Mouse (Mus musculus) cerebellum, adult 11 months (tissue): ENCODE measurements around the gene Rpl11.
"Not testable (repeated sequence)": the region's sequence is repeated elsewhere in the genome, so short reads cannot be mapped to it uniquely, and the experiment has no call there.

Experiments used
- DNase-seq: peaks from one replicate; pipeline ENCODE4 v3.0.0; 2022

Rpl11 gene

DNA sequence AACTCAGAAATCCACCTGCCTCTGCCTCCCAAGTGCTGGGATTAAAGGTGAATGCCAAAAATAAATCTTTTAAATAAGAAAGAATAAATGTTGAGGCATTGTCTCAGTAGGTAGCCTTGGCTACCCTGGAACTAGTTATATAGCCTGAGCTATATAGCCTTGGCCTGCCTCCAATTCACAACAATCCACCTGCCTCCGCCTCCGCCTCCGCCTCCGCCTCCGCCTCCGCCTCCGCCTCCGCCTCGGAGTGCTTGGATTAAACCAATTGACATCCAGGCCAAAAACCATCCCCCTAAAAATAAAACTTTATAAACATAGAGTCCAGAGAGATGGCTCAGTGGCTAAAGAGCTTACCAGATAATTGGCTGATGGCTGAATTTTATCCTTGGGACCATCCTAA, 30.3 kb downstream of the Rpl11 start:
- peak; percentile 8 for DNase-seq

DNA sequence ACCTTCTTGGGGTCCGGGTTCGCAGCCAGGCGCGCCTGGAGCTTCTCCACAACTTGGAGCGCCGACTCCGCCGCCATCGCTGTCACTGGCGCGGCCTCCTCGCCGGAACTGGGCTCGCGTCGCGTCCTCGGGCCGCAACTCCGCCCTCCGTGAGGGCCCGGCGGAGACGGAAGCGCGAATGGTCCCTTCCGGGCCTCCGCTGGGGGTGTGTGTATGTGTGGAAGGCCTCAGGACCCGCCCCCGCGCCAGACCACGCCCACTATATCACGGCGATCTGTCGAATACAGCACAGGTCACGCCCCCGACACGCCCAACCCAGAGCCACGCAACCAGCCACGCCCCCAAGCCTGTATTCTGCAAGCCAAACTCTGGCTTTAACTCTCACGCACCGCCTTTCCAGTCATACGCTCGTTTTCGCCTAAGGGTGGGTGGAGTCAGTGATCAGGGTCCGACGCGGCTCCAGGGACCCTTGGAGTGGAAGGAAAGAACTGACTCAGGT, 31.6 kb downstream of the Rpl11 start, which contains the start of gene Eloa:
TSS of gene Eloa (minus strand) at position 215 of the 499 bp plus-strand sequence.
- peak; percentile 98 for DNase-seq

DNA sequence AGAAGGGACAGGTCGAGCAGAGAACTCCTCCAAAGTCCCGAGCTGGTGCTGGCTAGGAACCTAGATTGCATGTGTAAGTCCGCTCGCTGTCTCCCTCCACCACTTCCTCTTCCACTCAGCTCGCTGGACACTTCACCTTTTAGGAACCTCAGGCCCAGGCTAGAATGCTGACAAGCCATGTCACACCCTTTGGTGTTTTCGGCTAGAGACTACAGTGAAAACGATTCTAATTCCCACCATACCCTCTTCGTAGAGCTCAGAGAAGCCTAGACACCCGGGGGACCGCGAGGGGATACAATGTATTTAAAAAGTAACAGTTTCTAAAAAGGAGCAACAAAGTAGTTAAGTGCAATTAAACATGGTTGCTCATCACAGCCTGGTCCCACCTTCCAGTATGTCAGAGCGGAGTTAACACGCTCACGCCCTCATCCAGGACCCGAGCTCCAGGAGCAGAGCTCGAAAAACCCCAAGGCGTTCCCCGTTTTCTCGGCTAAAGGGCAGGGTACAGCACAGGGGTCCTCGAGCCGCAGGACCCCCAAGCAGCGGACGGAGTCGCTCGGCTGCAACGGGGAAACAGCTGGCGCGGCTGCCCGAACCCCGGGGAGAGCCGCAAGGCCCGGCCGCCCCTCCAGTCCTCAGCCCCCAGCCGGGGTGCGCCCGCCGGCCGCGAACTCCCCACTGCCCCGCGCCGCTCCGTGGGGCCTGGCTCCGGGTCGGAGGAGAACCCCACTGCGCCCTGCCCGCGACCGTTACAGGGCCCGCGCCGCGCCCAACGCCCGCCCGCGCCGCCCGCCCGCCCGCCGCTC, 32.3 kb downstream of the Rpl11 start:
- no peak for DNase-seq

DNA sequence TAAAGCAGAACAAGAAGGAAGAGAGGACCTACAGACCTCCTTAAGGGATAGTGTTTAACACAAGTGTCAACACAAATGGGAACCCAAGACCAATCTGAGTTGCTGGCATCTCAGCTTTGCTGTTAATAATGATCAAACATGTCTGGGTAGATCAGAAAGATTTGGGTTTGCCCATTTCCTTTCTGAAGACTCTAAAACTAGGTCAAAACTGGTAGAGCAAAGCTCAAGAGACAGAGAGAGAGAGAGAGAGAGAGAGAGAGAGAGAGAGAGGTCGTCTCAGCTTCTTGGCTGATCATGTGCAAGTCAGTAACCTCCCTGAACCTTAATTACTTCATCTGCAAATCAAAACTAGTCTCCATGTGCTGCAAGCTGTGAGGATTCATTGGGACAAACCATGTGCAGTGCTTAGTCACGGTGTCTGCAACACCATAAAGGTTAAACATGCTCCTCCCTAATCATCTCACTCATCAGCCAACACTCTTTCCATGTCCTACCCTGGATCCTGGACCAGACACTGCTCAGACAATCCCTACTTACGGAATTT, 37.1 kb downstream of the Rpl11 start:
- no peak for DNase-seq

DNA sequence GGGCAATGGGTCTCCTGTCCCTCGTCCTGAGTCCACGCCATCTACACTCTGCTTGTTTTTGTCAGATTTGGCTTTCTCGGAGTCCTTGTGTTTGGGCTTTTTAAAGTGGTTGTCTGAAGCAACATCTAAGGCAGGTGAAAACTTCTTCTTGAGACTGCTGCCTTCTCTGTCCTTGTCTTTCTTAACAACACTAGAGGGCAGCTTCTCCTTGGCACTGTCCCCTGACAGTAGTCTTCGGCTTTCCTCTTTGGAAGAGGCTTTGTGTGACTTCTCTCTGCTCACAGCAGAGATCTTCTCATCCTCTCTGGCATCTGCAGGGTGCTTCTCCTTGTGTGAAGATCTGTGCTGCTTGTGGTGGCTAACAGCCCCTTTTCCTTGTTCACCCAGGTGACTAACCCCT, 42.6 kb downstream of the Rpl11 start:
- DNase-seq, result no peak

- no peak for DNase-seq
These were observed 44.3 kb downstream of the Rpl11 start for GRCm38 (mm10) chr4:136008782-136009447.

DNA sequence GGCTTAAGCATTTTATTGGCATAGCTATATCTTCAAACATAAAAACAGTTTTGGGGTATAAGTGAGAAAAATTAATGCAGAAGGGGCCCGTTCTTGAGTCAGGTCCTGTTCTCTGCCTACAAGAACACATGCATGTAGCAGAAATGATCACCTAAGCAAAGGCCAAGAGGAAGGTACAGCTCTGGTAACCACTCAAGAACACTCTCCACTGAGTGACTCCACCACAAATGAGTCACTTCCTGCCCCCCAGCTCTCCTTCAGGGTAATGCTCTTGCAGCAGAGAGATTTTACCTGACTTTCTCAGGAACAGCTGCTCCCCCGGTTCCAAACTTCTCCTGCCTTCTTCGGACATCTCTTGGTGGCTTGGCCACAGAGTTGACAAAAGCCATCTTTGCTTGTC, 46.4 kb downstream of the Rpl11 start:
- no peak for DNase-seq

DNA sequence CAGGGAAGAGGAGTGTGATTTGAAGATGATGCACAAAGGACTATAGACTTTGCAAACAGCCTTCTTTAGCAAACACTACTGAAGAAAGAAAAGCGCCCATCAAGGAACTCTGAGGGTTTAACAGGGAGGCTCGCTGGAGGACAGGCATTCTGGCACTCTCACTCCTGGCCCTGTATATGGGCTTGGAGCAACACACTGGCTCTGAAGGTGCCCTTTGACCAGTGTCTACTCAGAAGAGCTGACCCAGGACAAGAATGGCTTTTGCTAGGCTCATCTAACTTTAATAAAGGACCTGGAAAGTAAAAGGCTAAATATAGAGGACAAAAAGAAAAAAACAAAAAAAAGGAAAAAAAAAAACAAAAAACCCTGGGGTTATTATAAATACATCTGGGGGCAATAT, 48.3 kb downstream of the Rpl11 start:
- DNase-seq, result no peak

- no peak for DNase-seq
These were observed 49.0 kb downstream of the Rpl11 start for GRCm38 (mm10) chr4:136004107-136004675.

DNA sequence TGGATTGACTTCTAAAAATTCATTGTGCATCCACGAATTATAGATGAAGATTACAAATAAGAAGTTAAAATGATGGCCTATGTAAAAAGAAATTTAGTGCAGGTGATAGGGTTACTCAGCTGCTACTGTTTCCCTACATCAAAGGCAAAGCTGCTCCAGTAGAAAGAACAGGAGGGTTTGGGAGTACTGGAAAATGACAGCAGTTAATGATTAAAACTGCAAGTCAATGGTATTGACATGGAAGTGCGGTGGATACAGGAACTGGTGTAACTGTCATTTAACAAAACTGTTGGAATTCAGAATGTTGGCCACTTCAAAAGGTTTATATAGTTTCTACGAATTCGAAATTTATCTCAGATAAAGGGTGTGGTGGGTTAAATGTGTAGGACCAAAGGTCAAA, 58.1 kb downstream of the Rpl11 start:
- DNase-seq, result no peak

DNA sequence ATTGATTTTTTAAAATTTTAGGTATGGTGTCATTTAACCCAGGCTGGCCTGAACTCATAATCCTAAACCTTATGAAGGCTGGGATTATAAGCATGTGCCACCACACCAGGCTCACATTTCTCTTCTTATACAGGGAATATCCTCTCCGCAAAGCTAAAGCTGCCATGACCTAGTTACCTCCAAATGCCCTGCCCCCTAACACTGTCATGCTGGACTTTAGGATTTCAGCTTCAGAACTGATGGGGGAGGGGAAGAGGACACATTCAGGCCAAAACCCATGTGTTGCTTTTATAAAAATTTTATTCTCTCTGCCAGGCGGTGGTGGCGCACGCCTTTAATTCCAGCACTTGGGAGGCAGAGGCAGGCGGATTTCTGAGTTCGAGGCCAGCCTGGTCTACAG, 59.3 kb downstream of the Rpl11 start:
- DNase-seq, result no peak

- no peak for DNase-seq
These were observed 65.5 kb downstream of the Rpl11 start for GRCm38 (mm10) chr4:135987714-135988113.

DNA sequence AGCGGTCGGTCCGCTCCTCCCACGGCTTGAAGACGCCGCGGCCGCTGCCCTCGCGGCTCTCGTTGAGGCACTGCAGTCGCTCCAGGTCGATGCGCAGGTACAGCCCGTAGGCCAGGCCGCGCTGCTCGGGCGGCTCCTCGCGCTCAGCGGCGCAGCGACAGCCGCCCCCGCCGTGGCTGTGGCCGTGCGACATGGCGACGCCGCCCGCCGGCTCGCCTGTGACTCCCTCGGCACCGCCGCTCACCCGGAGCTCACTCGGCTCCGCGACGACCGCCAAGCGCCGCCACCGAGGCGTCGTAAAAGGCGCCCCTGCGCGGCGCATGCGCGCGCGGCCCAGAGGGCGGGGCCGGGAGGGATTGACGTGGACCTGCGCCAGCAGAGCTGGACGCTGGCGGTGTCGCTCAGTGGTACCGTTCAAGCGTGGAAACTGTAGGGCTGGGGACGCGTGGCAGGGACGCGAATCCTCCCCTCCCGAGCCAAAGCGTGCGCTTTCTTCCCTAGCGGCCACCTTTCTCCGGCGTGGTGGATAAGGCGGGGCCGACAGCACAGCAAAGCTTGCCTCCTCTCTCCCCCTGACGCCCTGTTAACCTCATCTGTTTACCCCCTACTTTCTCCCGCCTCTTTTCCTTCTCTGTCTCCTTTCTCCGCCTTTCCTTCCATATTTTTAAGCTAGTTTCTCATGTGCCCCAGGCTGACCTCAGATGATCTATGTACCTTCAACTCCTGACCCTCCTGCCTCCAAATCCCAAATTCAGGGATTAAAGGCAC, 66.1 kb downstream of the Rpl11 start, which contains the start of gene Pithd1:
TSS of gene Pithd1 (minus strand) at position 322 of the 768 bp plus-strand sequence.
- DNase-seq, result peak; percentile 94

DNA sequence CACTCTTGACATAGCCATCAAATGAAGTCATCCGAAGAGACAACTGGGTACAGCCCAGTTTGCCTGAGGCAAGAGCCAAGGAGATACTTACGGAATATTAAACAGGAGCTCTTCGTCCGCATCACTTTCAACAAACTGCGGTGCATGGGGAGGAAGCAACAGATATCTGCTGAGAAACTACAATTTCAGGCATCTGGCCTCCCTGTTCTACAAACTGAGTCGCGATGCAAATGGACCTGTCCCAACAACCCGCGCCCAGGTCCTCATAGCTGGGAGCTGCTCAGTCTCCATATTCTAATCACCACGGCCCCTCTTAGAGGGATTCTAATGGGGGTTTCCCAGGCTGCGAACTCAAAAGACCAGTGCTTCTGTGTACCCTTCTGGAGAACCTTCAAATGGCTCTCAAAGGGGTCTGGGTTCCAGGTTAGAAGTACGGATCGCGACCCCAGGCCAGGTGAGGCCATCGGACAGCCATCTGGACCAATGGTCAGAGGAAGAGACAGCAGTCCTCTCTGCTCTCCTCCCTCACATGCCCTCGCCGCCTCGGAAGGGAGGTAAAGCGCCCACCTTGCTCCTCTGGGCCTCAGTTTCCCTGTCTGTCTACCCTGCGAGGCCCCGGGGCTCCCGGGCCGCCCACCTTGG, 66.8 kb downstream of the Rpl11 start:
- no peak for DNase-seq

DNA sequence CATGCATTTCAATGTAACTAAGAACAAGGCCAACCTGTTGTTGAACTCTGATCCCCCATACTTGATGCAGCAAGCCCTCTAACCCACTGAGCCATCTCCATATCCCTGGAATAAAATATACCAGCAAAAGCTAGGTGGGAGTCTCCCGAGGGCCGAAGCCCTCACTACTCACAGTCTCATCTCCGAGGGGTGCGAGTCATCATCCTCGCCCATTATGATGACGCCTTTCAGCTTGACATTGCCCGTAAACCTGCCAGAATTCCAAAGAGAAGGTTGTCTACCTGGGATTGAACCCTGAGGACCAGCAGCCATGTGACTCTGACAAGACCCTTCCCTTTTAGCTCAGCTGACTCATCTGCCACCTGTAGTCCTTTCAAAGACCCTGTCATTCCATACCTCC, 67.5 kb downstream of the Rpl11 start:
- no peak for DNase-seq

DNA sequence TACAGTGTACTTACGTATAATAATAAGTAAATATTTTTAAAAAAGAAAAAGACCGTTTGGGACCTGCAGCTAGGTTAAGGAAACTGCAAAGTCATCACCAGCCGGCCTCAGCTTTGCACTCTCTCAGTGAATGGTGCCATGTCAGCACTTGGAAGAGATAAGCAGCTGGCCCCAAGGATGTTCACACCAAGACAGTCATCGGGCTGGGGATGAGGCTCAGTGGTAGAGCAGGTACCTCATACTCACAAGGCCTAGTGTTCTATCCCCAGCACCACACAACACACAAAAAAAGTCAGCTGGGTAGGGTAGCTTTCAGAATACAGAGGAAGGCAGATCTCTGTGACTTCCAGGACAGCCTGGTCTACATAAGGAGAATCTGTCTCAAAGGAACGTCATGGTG, 68.0 kb downstream of the Rpl11 start:
- no peak for DNase-seq

- DNase-seq, result no peak
These were observed 68.7 kb downstream of the Rpl11 start for GRCm38 (mm10) chr4:135984556-135984955.

- no peak for DNase-seq
These were observed 71.6 kb downstream of the Rpl11 start for GRCm38 (mm10) chr4:135981524-135982063.

- not testable (repeated sequence) for DNase-seq
These were observed 73.0 kb downstream of the Rpl11 start for GRCm38 (mm10) chr4:135980223-135980622.
